Mouse (Mus musculus): ENCODE measurements around the gene Prkar1a.

Gene Prkar1a

GRCm38 (mm10) chr11:109674542-109674941, 25.3 kb downstream of the Prkar1a start:
- DNase-seq, result no peak

GRCm38 (mm10) chr11:109675208-109675607, 26.0 kb downstream of the Prkar1a start:
- no peak for DNase-seq

GRCm38 (mm10) chr11:109675771-109676170, 26.6 kb downstream of the Prkar1a start:
- DNase-seq, result no peak

- DNase-seq, result no peak
Measured at GRCm38 (mm10) chr11:109676621-109677373, 27.6 kb downstream of the Prkar1a start.

GRCm38 (mm10) chr11:109678291-109678690, 29.1 kb downstream of the Prkar1a start:
- DNase-seq, result no peak

- DNase-seq, result no peak
Measured at GRCm38 (mm10) chr11:109680934-109681333, 31.7 kb downstream of the Prkar1a start.

GRCm38 (mm10) chr11:109681556-109681955, 32.4 kb downstream of the Prkar1a start:
- DNase-seq, result no peak

GRCm38 (mm10) chr11:109682221-109682620, 33.0 kb downstream of the Prkar1a start:
- DNase-seq, result no peak

GRCm38 (mm10) chr11:109689539-109689938, 40.3 kb downstream of the Prkar1a start:
- DNase-seq, result no peak

GRCm38 (mm10) chr11:109692737-109693136, 43.5 kb downstream of the Prkar1a start:
- no peak for DNase-seq

- no peak for DNase-seq
Measured at GRCm38 (mm10) chr11:109696519-109696918, 47.3 kb downstream of the Prkar1a start.

- DNase-seq, result no peak
Measured at GRCm38 (mm10) chr11:109697089-109697643, 48.0 kb downstream of the Prkar1a start.

- no peak for DNase-seq
Measured at GRCm38 (mm10) chr11:109698740-109699139, 49.5 kb downstream of the Prkar1a start.

- DNase-seq, result no peak
Measured at GRCm38 (mm10) chr11:109699784-109700183, 50.6 kb downstream of the Prkar1a start.

GRCm38 (mm10) chr11:109700761-109701160, 51.6 kb downstream of the Prkar1a start:
- DNase-seq, result peak; percentile 85 to 89

GRCm38 (mm10) chr11:109702031-109702815, 53.0 kb downstream of the Prkar1a start:
- peak; percentile 48 to 67 for DNase-seq

- DNase-seq, result no peak
Measured at GRCm38 (mm10) chr11:109703845-109704244, 54.6 kb downstream of the Prkar1a start.

GRCm38 (mm10) chr11:109704311-109705205, 55.4 kb downstream of the Prkar1a start:
- DNase-seq, result no peak

- DNase-seq, result no peak
Measured at GRCm38 (mm10) chr11:109705336-109706054, 56.3 kb downstream of the Prkar1a start.

GRCm38 (mm10) chr11:109706055-109706412, 56.8 kb downstream of the Prkar1a start:
- DNase-seq, result peak in 1 of 2 experiments; percentile 10

GRCm38 (mm10) chr11:109706586-109706985, 57.4 kb downstream of the Prkar1a start:
- DNase-seq, result no peak

GRCm38 (mm10) chr11:109707442-109707841, 58.2 kb downstream of the Prkar1a start:
- no peak for DNase-seq
